Mouse (Mus musculus) adipocyte (in vitro differentiated cells): ENCODE measurements around the gene C1qtnf3.

Source experiments
- DNase-seq: peaks from one replicate; pipeline ENCODE4 v3.0.0-alpha.2; 2016; ENCODE audit warnings: low spot score

The C1qtnf3 gene

GRCm38 (mm10) chr15:10951951-10952759 is at the start of gene C1qtnf3:
Gene C1qtnf3, plus strand, starts transcription at chr15:10952332.
- DNase-seq: no peak

- no peak for DNase-seq
Observed at GRCm38 (mm10) chr15:10902360-10902759, 49.8 kb upstream of the C1qtnf3 start.

GRCm38 (mm10) chr15:10916611-10917311 is 35.4 kb upstream of the C1qtnf3 start:
- peak; percentile 56 for DNase-seq

GRCm38 (mm10) chr15:10917312-10917660 is 34.8 kb upstream of the C1qtnf3 start:
- peak; percentile 55 for DNase-seq

- DNase-seq: peak; percentile 31
Observed at GRCm38 (mm10) chr15:10920212-10920611, 31.9 kb upstream of the C1qtnf3 start.

- DNase-seq: peak; percentile 76
Observed at GRCm38 (mm10) chr15:10921064-10921463, 31.1 kb upstream of the C1qtnf3 start.

- peak; percentile 50 for DNase-seq
Observed at GRCm38 (mm10) chr15:10922061-10922460, 30.1 kb upstream of the C1qtnf3 start.

- DNase-seq: no peak
Observed at GRCm38 (mm10) chr15:10922570-10922969, 29.6 kb upstream of the C1qtnf3 start.

- no peak for DNase-seq
Observed at GRCm38 (mm10) chr15:10923076-10923995, 28.8 kb upstream of the C1qtnf3 start.

- no peak for DNase-seq
Observed at GRCm38 (mm10) chr15:10927325-10927724, 24.8 kb upstream of the C1qtnf3 start.

- DNase-seq: no peak
Observed at GRCm38 (mm10) chr15:10928633-10929270, 23.4 kb upstream of the C1qtnf3 start.

GRCm38 (mm10) chr15:10933930-10934329 is 18.2 kb upstream of the C1qtnf3 start:
- no peak for DNase-seq

GRCm38 (mm10) chr15:10940148-10941108 is 11.7 kb upstream of the C1qtnf3 start:
- no peak for DNase-seq

GRCm38 (mm10) chr15:10941901-10942300 is 10.2 kb upstream of the C1qtnf3 start:
- DNase-seq: no peak

GRCm38 (mm10) chr15:10947852-10948251 is 4.3 kb upstream of the C1qtnf3 start:
- DNase-seq: no peak

- peak; percentile 59 for DNase-seq
Observed at GRCm38 (mm10) chr15:10952760-10953305, 701 bp downstream of the C1qtnf3 start.

GRCm38 (mm10) chr15:10953465-10953864 is 1.3 kb downstream of the C1qtnf3 start:
- DNase-seq: no peak

- DNase-seq: no peak
Observed at GRCm38 (mm10) chr15:10954381-10955016, 2.4 kb downstream of the C1qtnf3 start.

- no peak for DNase-seq
Observed at GRCm38 (mm10) chr15:10955156-10955555, 3.0 kb downstream of the C1qtnf3 start.

- peak; percentile 68 for DNase-seq
Observed at GRCm38 (mm10) chr15:10956706-10957105, 4.6 kb downstream of the C1qtnf3 start.
